Mouse (Mus musculus): ENCODE measurements around the gene Hk2.

- TF ChIP-seq CTCF (IDR thresholded peaks at IDR 0.05; ENCODE audit: low read depth), result peak; percentile 49
- no peak for TF ChIP-seq EP300 (IDR thresholded peaks at IDR 0.05; ENCODE audit: low read depth)
Measured at GRCm38 (mm10) chr6:82750063-82750462, 24.2 kb downstream of the Hk2 start.
